Mouse (Mus musculus) forebrain, embryonic 15.5 days (tissue): ENCODE results near the gene Lpcat3. TPM values are rescaled to one million over a fixed set of nuclear protein-coding genes. Genes with fewer than 3 reads are reported as not detected.
A peak's percentile ranks its signal among the peaks of the same experiment; 100 is the strongest.
"Not testable (repeated sequence)": the region's sequence is repeated elsewhere in the genome, so short reads cannot be mapped to it uniquely, and the experiment has no call there.

ENCODE experiments used
- ATAC-seq: fragments of 200-750 bp; cut with Nextera tagmentation; replicated peaks from 2 replicates; pipeline ENCODE4 v1.8.0; 2017; ENCODE audit warnings: mild to moderate bottlenecking, moderate TSS enrichment, moderate library complexity
- H3K27ac ChIP-seq: fragments of 300-500 bp; sonication (generic); replicated peaks from 2 replicates; pipeline ENCODE4 v1.5.1; 2015; ENCODE audit warnings: mild to moderate bottlenecking, inconsistent platforms
- H3K27me3 ChIP-seq: fragments of 300-500 bp; sonication (generic); 2 replicates; pipeline ENCODE4 v1.6.1; 2015; ENCODE audit warnings: inconsistent platforms
- H3K36me3 ChIP-seq: fragments of 300-500 bp; sonication (generic); 2 replicates; pipeline ENCODE4 v1.6.1; 2015; ENCODE audit warnings: mild to moderate bottlenecking, inconsistent platforms
- H3K4me1 ChIP-seq: fragments of 300-500 bp; sonication (generic); 2 replicates; pipeline ENCODE4 v1.6.1; 2015; ENCODE audit warnings: inconsistent platforms
- H3K4me2 ChIP-seq: fragments of 300-500 bp; sonication (generic); replicated peaks from 2 replicates; pipeline ENCODE4 v1.6.1; 2015; ENCODE audit warnings: mild to moderate bottlenecking, inconsistent platforms
- H3K4me3 ChIP-seq: fragments of 300-500 bp; sonication (generic); 2 replicates; pipeline ENCODE4 v1.5.1; 2015; ENCODE audit warnings: mild to moderate bottlenecking, inconsistent platforms
- H3K9ac ChIP-seq: fragments of 300-500 bp; sonication (generic); replicated peaks from 2 replicates; pipeline ENCODE4 v1.6.1; 2015; ENCODE audit warnings: mild to moderate bottlenecking, inconsistent platforms
- H3K9me3 ChIP-seq: fragments of 300-500 bp; sonication (generic); 2 replicates; pipeline ENCODE4 v1.6.1; 2016; ENCODE audit warnings: inconsistent platforms
- WGBS: fragments of 180-500 bp; shearing (Covaris S2); methylation state at CpG from one replicate; pipeline ENCODE4 v1.1.7; 2015; ENCODE audit warnings: mixed read lengths; 5-methylcytosine and 5-hydroxymethylcytosine counted together
- polyA plus RNA-seq: library from polyadenylated mRNA; unstranded; fragments of >200 nt; fragmentation: Nextera tagmentation; extraction: Ambion mirVana; gene quantifications from 2 replicates; pipeline ENCODE4 v1.2.1, GENCODE M21; 2015

Lpcat3 gene
- polyA plus RNA-seq, 1 experiment from 2014 or later: 34.6 TPM

DNA sequence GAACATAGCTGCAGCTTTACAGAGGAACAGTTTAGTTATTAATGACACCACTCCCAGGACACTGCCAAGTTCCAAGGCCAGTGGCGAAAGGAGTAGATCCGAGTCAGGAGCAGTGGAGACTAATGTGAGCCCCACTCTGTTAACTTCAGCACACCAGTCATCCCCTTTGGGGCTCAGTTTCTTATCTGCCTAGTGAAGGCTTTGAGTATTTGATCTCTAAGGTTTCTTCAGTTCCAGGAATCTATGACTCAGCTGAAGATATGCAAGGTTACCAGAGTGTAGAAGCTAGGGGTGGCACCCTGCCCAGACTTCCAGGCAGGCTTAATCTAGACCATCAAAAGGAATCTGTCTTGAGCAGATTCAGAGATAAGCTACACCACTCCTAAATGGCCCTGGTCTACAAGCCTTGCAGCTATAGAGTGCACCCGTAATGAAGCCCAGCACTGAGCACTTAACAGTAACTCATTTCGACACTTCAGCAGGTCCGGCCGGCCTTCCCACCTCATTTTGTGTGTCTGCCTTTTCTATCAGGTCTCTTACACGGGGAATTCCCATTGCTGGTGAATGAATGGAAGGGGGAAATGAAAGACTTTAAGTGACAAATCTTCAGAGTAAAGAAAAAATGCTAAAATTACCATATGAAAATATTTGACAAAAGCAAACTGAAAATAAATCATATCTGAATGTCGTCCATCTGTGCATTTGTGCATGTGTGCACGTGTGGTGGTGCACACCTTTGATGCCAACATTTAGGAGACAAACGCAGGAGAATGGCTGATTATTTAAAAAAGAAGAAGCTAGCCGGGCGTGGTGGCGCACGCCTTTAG is 21.0 kb downstream of the Lpcat3 start:
- no peak for ATAC-seq
- Histone ChIP-seq H3K36me3 (no peaks in the 10 kb centered on the region), H3K9me3 (no peaks in the 10 kb centered on the region), H3K9ac (no peak overlapping the region), H3K27ac (no peak overlapping the region), H3K27me3 (no peaks in the 10 kb centered on the region), H3K4me3 (no peak overlapping the region), H3K4me2 (no peak overlapping the region), H3K4me1 (no peaks in the 10 kb centered on the region)
- WGBS: 93% methylated on average over 14 of the region's 14 CpGs

GRCm38 (mm10) chr6:124685606-124686386 is 23.0 kb downstream of the Lpcat3 start:
- WGBS: 83% methylated on average over 12 of the region's 12 CpGs
- H3K27ac ChIP-seq: no peak overlapping the region
- H3K36me3 ChIP-seq: no peaks in the 10 kb centered on the region
- ATAC-seq: no peak
- H3K9me3 ChIP-seq: no peaks in the 10 kb centered on the region
- no peak overlapping the region for H3K9ac ChIP-seq
- H3K4me1 ChIP-seq: no peaks in the 10 kb centered on the region
- H3K27me3 ChIP-seq: no peaks in the 10 kb centered on the region
- H3K4me3 ChIP-seq: no peak overlapping the region
- no peak overlapping the region for H3K4me2 ChIP-seq

GRCm38 (mm10) chr6:124686644-124687043 is 23.8 kb downstream of the Lpcat3 start:
- not testable (repeated sequence) for H3K9me3 ChIP-seq, H3K4me2 ChIP-seq, H3K4me3 ChIP-seq, H3K36me3 ChIP-seq, H3K27me3 ChIP-seq, ATAC-seq, H3K9ac ChIP-seq, H3K4me1 ChIP-seq, H3K27ac ChIP-seq
- 83% methylated on average over 1 of the region's 1 CpGs for WGBS

GRCm38 (mm10) chr6:124688151-124688758 is 25.4 kb downstream of the Lpcat3 start:
- Histone ChIP-seq H3K4me2 (no peak overlapping the region), H3K9me3 (no peaks in the 10 kb centered on the region), H3K4me1 (no peaks in the 10 kb centered on the region), H3K27ac (no peak overlapping the region), H3K36me3 (no peaks in the 10 kb centered on the region), H3K9ac (no peak overlapping the region), H3K4me3 (no peak overlapping the region), H3K27me3 (no peaks in the 10 kb centered on the region)
- WGBS: 90% methylated on average over 8 of the region's 8 CpGs
- ATAC-seq: no peak

DNA sequence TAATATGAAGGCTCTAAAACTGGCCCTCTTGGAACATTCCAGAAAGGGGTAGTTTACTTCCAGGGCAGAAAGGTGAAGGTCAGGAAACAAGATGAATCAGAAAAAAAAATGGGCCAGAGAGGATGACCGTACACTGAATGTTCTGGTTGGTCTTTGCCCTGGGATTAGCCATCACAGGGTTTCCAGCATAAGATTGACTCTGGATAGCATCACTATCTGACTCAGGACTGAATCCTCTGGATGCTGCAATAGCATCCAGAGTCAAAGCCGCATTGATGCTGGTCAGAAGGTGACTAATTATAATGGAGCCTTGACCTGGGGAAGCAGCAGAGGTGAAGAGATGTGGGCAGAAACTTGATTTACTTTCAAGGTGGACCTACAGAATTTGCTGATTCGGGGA is 26.2 kb downstream of the Lpcat3 start:
- Histone ChIP-seq H3K4me2 (no peak overlapping the region), H3K4me1 (peaks cover 2% of the 10 kb centered on the region), H3K9me3 (no peaks in the 10 kb centered on the region), H3K27ac (no peak overlapping the region), H3K27me3 (no peaks in the 10 kb centered on the region), H3K36me3 (no peaks in the 10 kb centered on the region), H3K4me3 (no peak overlapping the region), H3K9ac (no peak overlapping the region)
- ATAC-seq: no peak
- WGBS: 98% methylated on average over 3 of the region's 3 CpGs

- Histone ChIP-seq H3K4me3 (no peak overlapping the region), H3K27ac (no peak overlapping the region), H3K36me3 (no peaks in the 10 kb centered on the region), H3K9ac (no peak overlapping the region), H3K4me2 (no peak overlapping the region), H3K9me3 (no peaks in the 10 kb centered on the region), H3K4me1 (peaks cover 10% of the 10 kb centered on the region), H3K27me3 (no peaks in the 10 kb centered on the region)
- WGBS: 94% methylated on average over 3 of the region's 3 CpGs
- ATAC-seq: no peak
These were observed 27.7 kb downstream of the Lpcat3 start for GRCm38 (mm10) chr6:124690517-124690916.

- H3K27ac ChIP-seq: peak overlapping the region; percentile 39
- H3K9me3 ChIP-seq: no peaks in the 10 kb centered on the region
- no peaks in the 10 kb centered on the region for H3K36me3 ChIP-seq
- peaks cover 10% of the 10 kb centered on the region for H3K4me1 ChIP-seq
- H3K9ac ChIP-seq: no peak overlapping the region
- H3K4me2 ChIP-seq: no peak overlapping the region
- H3K27me3 ChIP-seq: no peaks in the 10 kb centered on the region
- H3K4me3 ChIP-seq: no peak overlapping the region
- 77% methylated on average over 15 of the region's 15 CpGs for WGBS
- ATAC-seq: no peak
These were observed 30.6 kb downstream of the Lpcat3 start for GRCm38 (mm10) chr6:124693243-124693981.

DNA sequence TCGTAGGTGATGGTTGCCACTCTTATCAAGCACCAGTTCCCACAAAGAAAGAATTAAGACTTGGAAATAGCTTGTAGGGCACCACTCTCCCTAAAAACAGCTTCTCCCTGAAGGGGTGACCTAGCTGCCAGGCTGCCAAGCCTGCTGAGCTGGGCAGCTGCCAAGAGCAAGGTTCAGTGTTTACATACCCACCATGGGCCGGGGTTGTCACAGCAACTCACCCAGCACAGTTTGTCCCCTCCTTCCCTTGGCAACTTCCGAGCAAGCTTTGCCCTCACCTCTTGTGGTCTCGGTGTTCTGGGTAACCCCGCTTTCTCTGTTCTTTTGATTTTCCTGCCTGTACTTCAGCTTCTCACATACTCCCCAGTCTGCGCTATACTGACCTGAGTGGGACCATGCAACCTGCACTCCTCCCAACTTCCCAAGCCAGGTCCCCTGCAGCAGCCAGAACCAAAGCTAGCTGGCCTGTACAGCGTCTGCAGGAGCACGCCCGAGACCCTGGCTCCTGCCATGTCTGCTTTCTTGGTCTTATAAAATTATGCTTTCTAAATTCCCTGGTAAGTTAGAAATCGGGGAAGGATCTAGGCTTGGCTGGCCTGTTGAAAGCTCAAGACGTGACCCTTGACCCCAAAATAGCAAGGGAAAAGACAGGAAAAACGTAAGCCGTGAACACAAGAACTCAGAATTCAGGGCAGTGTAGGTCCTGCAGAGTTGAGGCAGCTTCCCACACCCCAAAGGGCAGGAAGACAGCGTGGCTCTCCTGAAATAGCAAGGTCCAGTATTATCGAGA is 31.5 kb downstream of the Lpcat3 start:
- Histone ChIP-seq H3K27ac (peak overlapping the region; percentile 39), H3K9ac (no peak overlapping the region), H3K4me3 (no peak overlapping the region), H3K9me3 (no peaks in the 10 kb centered on the region), H3K36me3 (peaks cover 3% of the 10 kb centered on the region; the same call in 1 of the 2 replicates), H3K4me2 (no peak overlapping the region), H3K27me3 (no peaks in the 10 kb centered on the region), H3K4me1 (peaks cover 10% of the 10 kb centered on the region)
- WGBS: 69% methylated on average over 15 of the region's 15 CpGs
- peak; percentile 72 for ATAC-seq

GRCm38 (mm10) chr6:124696441-124697150 is 33.8 kb downstream of the Lpcat3 start:
- no peak overlapping the region for H3K4me3 ChIP-seq
- H3K27ac ChIP-seq: no peak overlapping the region
- no peak overlapping the region for H3K9ac ChIP-seq
- H3K4me2 ChIP-seq: no peak overlapping the region
- H3K27me3 ChIP-seq: no peaks in the 10 kb centered on the region
- H3K36me3 ChIP-seq: peaks cover 11% of the 10 kb centered on the region
- H3K4me1 ChIP-seq: peaks cover 10% of the 10 kb centered on the region
- ATAC-seq: no peak
- no peaks in the 10 kb centered on the region for H3K9me3 ChIP-seq
- WGBS: 93% methylated on average over 7 of the region's 7 CpGs

DNA sequence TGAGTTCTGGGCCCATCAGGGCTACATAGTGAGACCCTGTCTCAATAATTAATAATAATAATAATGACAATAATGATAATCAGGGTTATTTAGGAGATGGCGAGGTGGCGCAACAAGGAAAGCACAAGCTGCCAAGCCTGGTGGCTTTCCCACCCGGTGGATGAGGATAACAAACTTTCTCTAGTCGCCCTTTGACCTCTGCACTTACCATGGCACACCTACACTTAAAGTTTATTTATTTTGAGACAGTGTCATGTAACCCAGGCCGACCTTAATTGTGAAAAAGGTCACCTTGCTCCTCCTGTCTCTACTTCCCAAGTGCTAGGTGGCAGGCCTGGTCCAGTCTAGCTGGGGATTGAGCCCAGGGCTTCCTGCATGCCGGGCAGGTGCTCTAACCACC is 35.9 kb downstream of the Lpcat3 start:
- Histone ChIP-seq H3K27ac (no peak overlapping the region), H3K36me3 (peaks cover 32% of the 10 kb centered on the region), H3K4me3 (no peak overlapping the region), H3K9me3 (no peaks in the 10 kb centered on the region), H3K4me2 (no peak overlapping the region), H3K4me1 (peaks cover 10% of the 10 kb centered on the region), H3K9ac (no peak overlapping the region), H3K27me3 (no peaks in the 10 kb centered on the region)
- no peak for ATAC-seq
- WGBS: 87% methylated on average over 6 of the region's 6 CpGs

DNA sequence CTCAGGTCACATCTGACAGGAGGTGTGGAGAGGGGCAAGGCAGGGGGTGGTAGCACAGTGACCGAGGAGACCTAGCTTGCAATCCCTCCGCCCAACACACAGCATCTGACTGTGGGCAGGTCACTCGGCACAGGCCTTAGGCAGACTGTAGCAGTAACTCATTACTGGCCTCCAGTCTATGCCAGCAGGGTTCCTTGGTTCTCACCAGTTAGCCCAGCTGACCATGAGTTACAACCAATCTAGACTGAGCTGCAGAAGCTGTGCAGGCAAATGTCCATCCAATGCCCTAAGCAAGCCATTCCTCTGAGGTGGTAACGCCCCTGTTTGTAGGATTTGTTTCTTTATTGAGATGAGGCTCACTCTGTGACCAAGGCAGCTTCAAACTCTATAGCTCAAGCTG is 36.5 kb downstream of the Lpcat3 start:
- Histone ChIP-seq H3K27ac (no peak overlapping the region), H3K4me2 (no peak overlapping the region), H3K9me3 (no peaks in the 10 kb centered on the region), H3K36me3 (peaks cover 38% of the 10 kb centered on the region), H3K27me3 (no peaks in the 10 kb centered on the region), H3K4me3 (no peak overlapping the region), H3K9ac (no peak overlapping the region), H3K4me1 (peaks cover 5% of the 10 kb centered on the region)
- WGBS: 88% methylated on average over 4 of the region's 4 CpGs
- ATAC-seq: no peak
